Mouse (Mus musculus) forebrain, embryonic 11.5 days (tissue): ENCODE results near the gene Gm1123. TPM values are rescaled to one million over a fixed set of nuclear protein-coding genes. Genes with fewer than 3 reads are reported as not detected.

Experiments used
- ATAC-seq: fragments of 200-750 bp; cut with Nextera tagmentation; replicated peaks from 2 replicates; pipeline ENCODE4 v1.8.0; 2017; ENCODE audit warnings: moderate TSS enrichment; ENCODE audit not compliant: low FRiP score
- DNase-seq: peaks from one replicate; pipeline ENCODE4 v3.0.0-alpha.2; 2017; ENCODE audit warnings: low spot score
- H3K27ac ChIP-seq: fragments of 300-500 bp; sonication (generic); 2 replicates; pipeline ENCODE4 v1.5.1; 2014; ENCODE audit warnings: low read depth, low read length
- H3K27me3 ChIP-seq: fragments of 300-500 bp; sonication (generic); 2 replicates; pipeline ENCODE4 v1.6.1; 2014; ENCODE audit warnings: mild to moderate bottlenecking, low read length, mixed read lengths; ENCODE audit not compliant: control insufficient read depth, insufficient read depth
- H3K36me3 ChIP-seq: fragments of 300-500 bp; sonication (generic); 2 replicates; pipeline ENCODE4 v1.6.1; 2014; ENCODE audit warnings: mild to moderate bottlenecking, low read length, moderate library complexity, mixed read lengths; ENCODE audit not compliant: control insufficient read depth, insufficient read depth
- H3K4me1 ChIP-seq: fragments of 300-500 bp; sonication (generic); replicated peaks from 2 replicates; pipeline ENCODE4 v1.6.1; 2014; ENCODE audit warnings: low read length, mixed read lengths; ENCODE audit not compliant: control insufficient read depth, insufficient read depth
- H3K4me2 ChIP-seq: fragments of 300-500 bp; sonication (generic); 2 replicates; pipeline ENCODE4 v1.6.1; 2014; ENCODE audit warnings: low read depth, mild to moderate bottlenecking, low read length, moderate library complexity, mixed read lengths; ENCODE audit not compliant: severe bottlenecking
- H3K4me3 ChIP-seq: fragments of 300-500 bp; sonication (generic); 2 replicates; pipeline ENCODE4 v1.5.1; 2014; ENCODE audit warnings: low read depth, low read length
- H3K9ac ChIP-seq: fragments of 300-500 bp; sonication (generic); 2 replicates; pipeline ENCODE4 v1.6.1; 2014; ENCODE audit warnings: low read length
- H3K9me3 ChIP-seq: fragments of 300-500 bp; sonication (generic); 2 replicates; pipeline ENCODE4 v1.6.1; 2016; ENCODE audit warnings: low read length, mixed read lengths; ENCODE audit not compliant: control insufficient read depth
- WGBS: fragments of 180-500 bp; shearing (Covaris S2); extraction: QIAGEN DNeasy Blood & Tissue Kit; methylation state at CpG from one replicate; pipeline ENCODE4 v1.1.7; 2014; 5-methylcytosine and 5-hydroxymethylcytosine counted together
- polyA plus RNA-seq: library from polyadenylated mRNA; unstranded; fragments of >200 nt; fragmentation: Nextera tagmentation; extraction: Ambion mirVana; gene quantifications from 2 replicates; pipeline ENCODE4 v1.2.1, GENCODE M21; 2014

The Gm1123 gene
- polyA plus RNA-seq, 1 experiment from 2014 or later: not detected

GRCm38 (mm10) chr9:98957751-98958351 is 77.7 kb downstream of the Gm1123 start:
- Histone ChIP-seq H3K4me2 (no peak overlapping the region), H3K27me3 (peaks cover 94% of the 10 kb centered on the region), H3K9me3 (no peaks in the 10 kb centered on the region), H3K9ac (no peak overlapping the region), H3K27ac (no peak overlapping the region), H3K4me3 (no peak overlapping the region), H3K36me3 (no peaks in the 10 kb centered on the region), H3K4me1 (peaks cover 19% of the 10 kb centered on the region)
- ATAC-seq (no peak), DNase-seq (peak; percentile 59)
- WGBS: under 1% methylated on average over 23 of the region's 23 CpGs

Other genes with a start within 250 kb of the Gm1123 start
- gene Prr23a1, start 193.2 kb downstream of the Gm1123 start, polyA plus RNA-seq: not detected in 2 replicates
- gene Prr23a2, start 179.2 kb downstream of the Gm1123 start, polyA plus RNA-seq: not detected in 2 replicates
- not detected in 2 replicates for gene Prr23a3, start 170.9 kb downstream of the Gm1123 start, polyA plus RNA-seq
- not detected in 2 replicates for gene 7420426K07Rik, start 132.6 kb downstream of the Gm1123 start, polyA plus RNA-seq
- 1.7 and 3.1 TPM in 2 replicates for gene Foxl2, start 80.4 kb downstream of the Gm1123 start, polyA plus RNA-seq
- gene Faim, start 49.3 kb downstream of the Gm1123 start, polyA plus RNA-seq: 74.7 and 78.4 TPM in 2 replicates
- 1.6 and 1.7 TPM in 2 replicates for gene Pik3cb, start 104.9 kb upstream of the Gm1123 start, polyA plus RNA-seq
- not detected in 2 replicates for gene Faiml, start 201.5 kb upstream of the Gm1123 start, polyA plus RNA-seq
- 51.0 and 57.5 TPM in 2 replicates for gene Cep70, start 207.7 kb upstream of the Gm1123 start, polyA plus RNA-seq